Mouse (Mus musculus): Measurements from ENCODE around the gene Ptpn4.

GRCm38 (mm10) chr1:119877469-119877868, 40.1 kb upstream of the Ptpn4 start:
- TF ChIP-seq CTCF (IDR thresholded peaks at IDR 0.05; ENCODE audit: borderline replicate concordance, extremely low read depth, insufficient read depth, insufficient read length) (no peak), POLR2A (IDR thresholded peaks at IDR 0.05; ENCODE audit: borderline replicate concordance, extremely low read depth, insufficient read depth, insufficient read length, poor library complexity, severe bottlenecking) (no peak)

Measured in brain, embryonic 14.5 days (tissue).